Mouse (Mus musculus) small intestine, adult 2 months (tissue): ENCODE data around the gene Cul4b.

Experiments
- CTCF ChIP-seq: fragments of 200-500 bp; IDR thresholded peaks from 2 replicates; pipeline ENCODE4 v1.5.1; 2012; ENCODE audit warnings: low read depth, mild to moderate bottlenecking, control low read depth, inconsistent platforms, low read length, moderate library complexity, mixed read lengths; ENCODE audit not compliant: insufficient replicate concordance, insufficient read length; ENCODE audit errors: extremely low read depth
- POLR2A ChIP-seq: fragments of 200-500 bp; IDR thresholded peaks from 2 replicates; pipeline ENCODE4 v1.6.1; 2012; ENCODE audit warnings: low read depth, mild to moderate bottlenecking, control low read depth, inconsistent platforms, low read length, moderate library complexity

- TF ChIP-seq CTCF (no peak), POLR2A (0 out of 2 replicates have a peak, but pooled peaks have one; percentile 28)
Observed at GRCm38 (mm10) chrX:38564542-38565175, 11.3 kb downstream of the Cul4b start.
